Mouse (Mus musculus) G1E (cell line): Measurements from ENCODE around the gene Syne2.

ENCODE experiments used
- CTCF ChIP-seq: IDR thresholded peaks from 2 replicates; pipeline ENCODE4 v1.5.1; 2012; ENCODE audit warnings: low read depth, low read length, inconsistent platforms, mixed read lengths
- GATA1 ChIP-seq: IDR thresholded peaks from 2 replicates; pipeline ENCODE4 v1.6.1; 2012; ENCODE audit warnings: borderline replicate concordance, low read length, inconsistent platforms, mixed read lengths
- GATA2 ChIP-seq: IDR thresholded peaks from 2 replicates; pipeline ENCODE4 v1.6.1; 2012; ENCODE audit warnings: low read depth, low read length, inconsistent platforms, borderline replicate concordance
- POLR2AphosphoS5 ChIP-seq: IDR thresholded peaks from 2 replicates; pipeline ENCODE4 v1.6.1; 2012; ENCODE audit warnings: low read depth, low read length, inconsistent platforms; ENCODE audit not compliant: insufficient replicate concordance
- TAL1 ChIP-seq: conservative IDR thresholded peaks from 2 replicates; pipeline ENCODE4 v1.6.1; 2012; ENCODE audit warnings: low read depth, low read length, inconsistent platforms, mixed read lengths

DNA sequence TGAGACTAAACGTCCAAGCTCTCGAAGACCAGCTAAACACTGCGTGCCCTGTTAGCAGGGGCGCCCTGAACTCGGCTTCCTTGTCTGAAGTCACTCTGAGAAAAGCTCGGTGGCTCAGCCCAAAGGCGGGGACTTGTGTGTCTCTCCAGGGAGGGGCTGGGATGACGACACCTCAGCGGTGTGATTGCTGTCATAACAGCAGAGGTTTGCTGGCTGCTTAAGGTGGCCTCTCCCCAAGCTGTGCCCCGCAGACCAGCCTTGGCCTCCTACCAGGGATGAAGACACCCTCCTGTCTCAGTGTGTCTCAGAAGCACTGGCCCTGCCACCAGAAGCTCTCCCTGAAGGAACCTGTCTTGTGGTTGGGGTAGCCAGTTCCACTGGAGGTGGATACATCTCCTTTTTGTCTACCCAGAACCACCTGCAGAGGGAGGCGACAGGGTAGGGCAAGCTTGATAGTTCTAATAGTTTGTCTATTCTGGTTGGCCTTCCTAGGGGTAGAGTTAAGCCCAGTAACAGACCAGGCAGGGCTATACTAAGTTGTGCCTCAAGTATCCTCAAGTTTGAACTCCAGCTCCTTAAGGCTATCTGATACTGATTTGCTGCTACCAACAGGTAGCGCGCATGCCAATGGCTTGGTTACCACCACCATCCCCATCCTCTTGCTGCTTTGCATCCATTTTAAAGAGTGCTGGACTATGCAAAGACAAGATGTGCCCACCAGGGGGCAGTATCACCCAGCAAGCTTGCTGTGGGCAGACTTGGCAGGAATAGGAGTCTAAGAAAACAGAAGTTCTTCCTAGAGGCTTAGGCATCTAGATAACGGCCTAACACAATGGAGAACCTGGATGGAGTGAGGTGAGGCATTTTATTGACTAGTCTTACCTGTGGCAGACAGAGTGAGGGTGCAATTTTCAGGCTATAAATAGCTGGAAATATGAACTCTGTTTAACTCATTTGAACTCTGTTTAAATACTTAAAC lies 198.5 kb downstream of the Syne2 start:
- TF ChIP-seq CTCF (peak; percentile 93), POLR2AphosphoS5 (no peak), GATA1 (no peak), TAL1 (no peak), GATA2 (no peak)
